Mouse (Mus musculus) CH12.LX (cell line): ENCODE data around the gene Cdh23.

Source experiments
- CTCF ChIP-seq, 2 experiments: IDR thresholded peaks in 1 of 2; conservative IDR thresholded peaks in 1 of 2; 2 replicates each; pipeline ENCODE4 v1.5.1; 2011 to 2012; ENCODE audit warnings: low read depth in 2 of 2, low read length in 2 of 2, improper control_type of control experiment in 1 of 2, inconsistent platforms in 1 of 2, mild to moderate bottlenecking in 1 of 2, moderate library complexity in 1 of 2
- EP300 ChIP-seq: IDR thresholded peaks from 2 replicates; pipeline ENCODE4 v1.6.1; 2011; ENCODE audit warnings: low read length, improper control_type of control experiment
- POLR2AphosphoS2 ChIP-seq: IDR thresholded peaks from 2 replicates; pipeline ENCODE4 v1.6.1; 2011; ENCODE audit warnings: low read depth, low read length, improper control_type of control experiment
- RAD21 ChIP-seq: IDR thresholded peaks from 2 replicates; pipeline ENCODE4 v1.6.1; 2011; ENCODE audit warnings: low read depth, mild to moderate bottlenecking, low read length, improper control_type of control experiment, moderate library complexity
- SMC3 ChIP-seq: IDR thresholded peaks from 2 replicates; pipeline ENCODE4 v1.6.1; 2011; ENCODE audit warnings: low read depth, low read length, improper control_type of control experiment

GRCm38 (mm10) chr10:60347768-60348610 lies 348.3 kb downstream of the Cdh23 start:
- TF ChIP-seq CTCF (conservative IDR thresholded peaks at IDR 0.05 in 1 of 2, IDR thresholded peaks at IDR 0.05 in 1 of 2; ENCODE audit: low read depth in 2 of 2, low read length in 2 of 2) (no peak), SMC3 (no peak), EP300 (no peak), POLR2AphosphoS2 (no peak), RAD21 (no peak)
